Mouse (Mus musculus) macrophage (primary cell): ENCODE data around the gene Rbbp4. TPM values are rescaled to one million over a fixed set of nuclear protein-coding genes. Genes with fewer than 3 reads are reported as not detected.

Source experiments
- H3K27ac ChIP-seq: fragments of 350-480 bp; formaldehyde crosslinking; 2 replicates; pipeline ENCODE4 v1.9.0; 2021
- H3K36me3 ChIP-seq: fragments of 350-480 bp; formaldehyde crosslinking; 2 replicates; pipeline ENCODE4 v1.9.0; 2021; ENCODE audit errors: inconsistent target
- H3K4me3 ChIP-seq: fragments of 350-480 bp; formaldehyde crosslinking; 2 replicates; pipeline ENCODE4 v1.9.0; 2021; ENCODE audit errors: inconsistent target
- H3K79me2 ChIP-seq: fragments of 350-480 bp; formaldehyde crosslinking; 2 replicates; pipeline ENCODE4 v1.9.0; 2021; ENCODE audit errors: inconsistent target
- WGBS: methylation state at CpG from one replicate; pipeline ENCODE4 v1.1.7; 2026; ENCODE audit warnings: inconsistent platforms; ENCODE audit not compliant: missing documents; 5-methylcytosine and 5-hydroxymethylcytosine counted together
- polyA plus RNA-seq: library from polyadenylated mRNA; stranded (reverse); fragments of 250-400 nt; gene quantifications from 3 replicates; pipeline ENCODE4 v1.2.4, GENCODE M21; 2018; ENCODE audit warnings: inconsistent platforms
- total RNA-seq, 78 experiments: library from RNA; depleted of rRNA; stranded (reverse); fragments of 250-400 nt; gene quantifications; 1 replicate in 9 of 78; 2 replicates in 24 of 78; 3 replicates in 43 of 78; 4 replicates in 2 of 78; pipeline ENCODE4 v1.2.4; 2018; ENCODE audit warnings: inconsistent platforms in 56 of 78

The Rbbp4 gene
- 10 to 100 TPM; 22.3 to 88.2 (median 54.0) TPM for total RNA-seq (2018; cell fraction: chromatin; rRNA removed)
- total RNA-seq (2018; cell fraction: cytosol; rRNA removed): 10 to 100 TPM; 41.6 to 71.5 (median 56.7) TPM
- 10 to 100 TPM; 23.9 to 80.2 (median 44.0) TPM for total RNA-seq (2018; cell fraction: nucleus; rRNA removed)
- 32.9 to 76.1 TPM (median 53.5 TPM) in 3 replicates for polyA plus RNA-seq

DNA sequence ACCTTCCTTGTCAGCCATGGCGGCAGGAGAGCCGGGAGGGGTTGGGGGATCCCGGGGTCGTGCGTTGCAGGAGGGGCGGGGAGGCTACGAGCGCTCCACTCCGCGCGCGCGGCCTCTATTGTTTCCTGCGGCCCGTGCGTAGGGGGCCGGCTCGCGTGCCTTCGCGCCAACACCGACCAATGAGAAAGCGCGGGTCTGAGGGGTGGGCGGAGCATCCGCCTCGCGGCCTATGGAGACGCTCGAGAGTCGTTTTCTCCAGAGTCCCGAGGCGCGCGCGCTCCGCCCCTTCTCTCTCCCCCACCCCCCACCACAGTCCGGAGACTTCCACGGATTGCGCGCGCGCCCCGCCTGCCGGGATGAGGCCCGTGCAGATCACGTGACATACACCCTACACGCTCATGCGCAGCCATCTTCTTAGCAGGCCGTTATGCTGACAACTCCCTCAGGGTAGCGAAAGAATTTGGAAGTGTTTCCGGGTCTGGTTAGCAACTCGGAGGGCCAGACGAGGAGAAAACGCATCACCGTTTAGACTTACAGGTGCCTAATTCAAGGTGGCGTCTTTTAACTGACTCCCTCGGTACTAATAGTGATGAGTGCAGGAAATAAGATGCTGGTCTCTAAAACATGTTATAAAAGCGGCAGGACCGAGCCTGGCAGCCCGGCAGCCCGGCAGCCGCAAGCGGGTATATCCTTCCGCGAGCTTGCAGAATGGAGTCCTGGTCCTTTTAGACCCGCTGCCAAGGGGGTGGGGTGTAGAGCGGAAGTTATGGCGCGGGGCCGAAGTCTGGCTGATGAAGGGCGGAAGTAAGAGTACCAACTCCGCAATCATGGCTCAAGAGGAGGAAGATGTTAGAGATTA, at the start of gene Rbbp4, which contains the start of gene Zbtb8os:
Gene Rbbp4, minus strand, starts transcription at position 155 of the 859 bp plus-strand sequence.
Gene Zbtb8os, plus strand, starts transcription at position 480 of the 859 bp plus-strand sequence.
- H3K36me3 ChIP-seq: no peaks in the 10 kb centered on the region; the same call in 1 of the 2 replicates
- H3K79me2 ChIP-seq: peaks cover 79% of the 10 kb centered on the region
- WGBS: 1% methylated on average over 66 of the region's 73 CpGs
- H3K27ac ChIP-seq: peak within 1 kb of the TSS; percentile 98
- H3K4me3 ChIP-seq: peak within 1 kb of the TSS; percentile 79

DNA sequence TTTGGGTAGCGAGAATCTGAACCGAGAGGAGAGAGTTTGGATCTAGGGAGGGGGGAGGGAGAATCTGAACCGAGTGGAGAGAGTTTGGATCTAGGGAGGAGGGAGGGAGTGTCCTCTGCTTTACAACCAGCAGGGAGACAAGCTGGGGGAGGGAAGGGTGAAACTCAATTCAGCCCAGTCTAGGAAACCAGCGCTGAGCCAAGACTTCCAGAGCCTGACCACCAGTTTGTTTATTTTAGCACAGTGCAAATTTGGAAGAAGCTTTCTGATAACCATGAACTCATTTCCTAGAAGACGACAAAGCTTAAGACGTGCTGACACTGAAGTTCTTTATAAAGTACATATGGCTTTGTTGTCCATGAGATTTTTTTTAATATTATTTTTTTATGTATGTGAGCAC, 49.3 kb upstream of the Rbbp4 start:
- WGBS: 72% methylated on average over 6 of the region's 6 CpGs
- Histone ChIP-seq H3K4me3 (no peak overlapping the region), H3K36me3 (no peaks in the 10 kb centered on the region), H3K27ac (no peak overlapping the region), H3K79me2 (no peaks in the 10 kb centered on the region)

DNA sequence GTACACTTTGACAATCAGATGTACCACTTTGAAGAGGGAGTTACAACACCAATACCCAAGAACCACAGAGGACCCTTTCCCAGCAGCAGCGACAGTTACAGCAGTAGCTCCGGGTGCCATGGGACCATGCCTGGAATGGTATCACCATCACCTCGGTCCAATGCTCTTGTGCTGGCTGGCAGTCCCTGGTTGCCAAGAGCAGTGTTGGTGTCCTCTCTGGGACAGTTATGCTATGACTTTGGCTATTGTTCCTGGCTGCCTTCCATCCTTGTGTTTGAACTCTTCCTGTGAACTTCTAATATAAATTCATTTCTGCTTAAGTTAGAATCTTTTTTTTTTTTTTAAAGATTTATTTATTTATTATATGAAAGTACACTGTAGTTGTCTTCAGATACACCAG, 48.4 kb upstream of the Rbbp4 start:
- Histone ChIP-seq H3K36me3 (no peaks in the 10 kb centered on the region), H3K27ac (no peak overlapping the region), H3K4me3 (no peak overlapping the region), H3K79me2 (no peaks in the 10 kb centered on the region)
- 100% methylated on average over 3 of the region's 3 CpGs for WGBS

DNA sequence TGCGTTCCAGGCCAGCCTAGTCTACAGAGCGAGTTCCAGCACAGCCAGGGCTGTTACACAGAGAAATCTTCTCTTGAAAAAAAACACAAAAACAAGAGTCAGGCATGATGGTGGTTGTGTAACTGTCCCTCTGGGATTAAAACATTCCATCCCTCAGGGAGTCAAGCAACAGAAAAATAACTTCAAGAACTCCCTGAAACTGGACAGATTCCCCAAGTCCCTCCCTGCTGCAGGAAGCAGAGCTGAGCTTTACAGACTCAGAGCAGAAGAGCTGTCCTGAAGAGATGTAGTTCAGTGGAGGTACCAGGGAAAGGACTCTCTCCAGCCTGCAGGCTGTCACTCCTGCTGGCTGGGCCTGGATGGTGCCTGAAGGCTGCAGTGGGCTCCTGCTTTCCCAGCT, 47.3 kb upstream of the Rbbp4 start:
- no peaks in the 10 kb centered on the region for H3K79me2 ChIP-seq
- H3K4me3 ChIP-seq: no peak overlapping the region
- no peaks in the 10 kb centered on the region for H3K36me3 ChIP-seq
- 97% methylated on average over 2 of the region's 2 CpGs for whole genome bisulfite sequencing
- no peak overlapping the region for H3K27ac ChIP-seq

DNA sequence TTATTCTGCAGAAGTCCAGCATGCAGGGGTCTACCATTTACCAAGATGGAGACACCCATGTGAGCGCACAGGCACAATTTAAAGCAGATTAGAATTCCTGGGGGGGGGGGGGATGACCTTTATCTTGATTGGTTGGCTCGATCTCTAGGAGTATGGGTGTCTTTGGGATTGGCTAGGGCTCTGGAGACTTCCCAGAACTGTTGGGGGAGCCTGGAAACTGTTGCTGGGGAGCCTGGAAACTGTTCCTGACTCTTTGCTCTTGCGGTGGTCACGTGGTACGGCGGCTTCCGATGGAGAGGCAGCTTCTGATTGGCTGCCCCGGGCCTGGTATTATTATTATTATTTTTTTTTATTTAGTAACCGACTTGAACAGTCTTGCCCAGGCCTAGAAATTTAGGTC, 46.9 kb upstream of the Rbbp4 start:
- H3K79me2 ChIP-seq: no peaks in the 10 kb centered on the region
- no peak overlapping the region for H3K27ac ChIP-seq
- H3K36me3 ChIP-seq: no peaks in the 10 kb centered on the region
- WGBS: 89% methylated on average over 9 of the region's 9 CpGs
- H3K4me3 ChIP-seq: no peak overlapping the region

DNA sequence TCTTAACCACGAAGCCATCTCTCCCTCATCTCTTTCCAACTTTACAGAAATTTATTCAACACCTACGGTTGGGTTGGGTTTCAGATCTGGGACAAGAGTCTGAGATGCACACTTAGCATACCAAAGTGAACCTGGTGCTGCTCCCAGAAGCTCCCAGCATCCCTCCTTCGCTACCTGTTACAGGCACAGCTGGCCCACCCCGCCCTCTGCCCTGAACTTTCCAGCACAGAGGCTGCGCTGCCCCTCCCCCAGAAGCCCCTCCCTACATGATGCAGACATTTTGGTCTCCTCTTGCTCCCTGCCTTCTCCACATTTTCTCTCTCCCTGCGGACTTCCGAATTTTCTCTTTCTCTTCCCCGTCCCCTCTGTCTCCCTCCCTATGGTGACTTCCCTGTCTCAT, 46.0 kb upstream of the Rbbp4 start:
- H3K79me2 ChIP-seq: peaks cover 3% of the 10 kb centered on the region; the same call in 1 of the 2 replicates
- H3K27ac ChIP-seq: no peak overlapping the region
- H3K4me3 ChIP-seq: no peak overlapping the region
- no peaks in the 10 kb centered on the region for H3K36me3 ChIP-seq
- WGBS: 93% methylated on average over 8 of the region's 8 CpGs

DNA sequence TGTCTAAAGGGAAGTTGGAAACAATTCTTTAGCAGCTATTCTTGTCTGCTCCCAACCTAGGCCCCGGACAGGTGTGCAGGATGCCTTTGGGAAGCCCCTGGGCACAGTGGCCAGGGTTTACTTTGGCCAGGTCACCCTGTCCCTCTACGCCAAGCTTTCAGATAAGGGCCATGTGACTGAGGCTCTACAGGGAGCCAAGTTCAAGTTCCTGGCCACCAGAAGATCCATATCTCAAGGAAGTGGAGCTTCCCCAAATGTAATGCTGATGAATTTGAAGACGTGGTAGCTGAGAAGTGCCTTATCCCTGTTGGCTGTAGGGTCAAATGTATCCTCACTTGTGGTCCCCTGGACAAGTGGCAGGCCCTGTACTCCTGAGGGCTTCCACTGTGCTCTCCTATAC, 44.6 kb upstream of the Rbbp4 start:
- H3K4me3 ChIP-seq: no peak overlapping the region
- H3K27ac ChIP-seq: no peak overlapping the region
- 67% methylated on average over 3 of the region's 3 CpGs for whole genome bisulfite sequencing
- H3K79me2 ChIP-seq: peaks cover 3% of the 10 kb centered on the region; the same call in 1 of the 2 replicates
- H3K36me3 ChIP-seq: no peaks in the 10 kb centered on the region

DNA sequence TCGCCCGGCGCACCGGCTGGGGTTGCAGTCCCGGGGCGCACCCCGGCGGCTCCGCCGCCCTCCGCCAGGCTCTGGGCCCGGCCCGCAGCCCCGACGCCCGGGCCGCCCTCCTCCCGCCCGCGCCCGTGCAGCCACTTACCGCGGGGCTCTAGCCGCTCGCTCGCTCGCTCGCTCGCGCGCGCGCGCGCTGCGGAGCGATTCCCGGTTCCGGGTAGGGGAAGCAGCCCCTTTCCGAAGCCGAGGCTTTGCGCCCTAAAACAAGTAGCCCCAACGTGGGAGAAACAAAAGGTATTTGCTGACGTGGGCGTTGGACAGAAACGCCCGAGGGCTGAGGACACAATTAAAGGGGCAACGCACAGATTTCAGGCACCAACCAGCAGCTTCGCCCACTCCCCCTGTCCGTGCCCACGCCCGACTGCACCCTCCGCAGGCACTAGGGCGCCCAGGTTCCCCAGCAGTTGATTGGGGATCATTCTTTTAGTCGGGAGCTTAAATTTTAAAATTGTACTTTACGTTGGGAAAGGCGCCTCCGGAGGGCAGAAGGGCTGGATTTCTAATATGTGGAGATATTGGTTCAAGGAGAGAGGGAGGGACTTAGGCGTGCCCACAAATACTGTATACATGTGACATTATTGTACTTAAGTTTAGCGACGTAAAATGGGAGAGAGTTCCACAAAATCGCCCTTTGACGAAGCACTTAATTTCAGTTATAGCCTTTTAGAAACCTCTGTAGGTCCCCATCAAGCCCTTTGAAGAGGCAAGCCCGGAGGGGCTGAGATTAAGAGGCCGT, 42.6 kb upstream of the Rbbp4 start, which contains the start of gene Zbtb8a:
Gene Zbtb8a, minus strand, starts transcription at position 516 of the 790 bp plus-strand sequence.
- H3K36me3 ChIP-seq: no peaks in the 10 kb centered on the region
- H3K27ac ChIP-seq: peak within 1 kb of the TSS; percentile 52
- 2% methylated on average over 44 of the region's 65 CpGs for WGBS
- H3K79me2 ChIP-seq: peaks cover 3% of the 10 kb centered on the region; the same call in 1 of the 2 replicates
- peak within 1 kb of the TSS; percentile 85 for H3K4me3 ChIP-seq

DNA sequence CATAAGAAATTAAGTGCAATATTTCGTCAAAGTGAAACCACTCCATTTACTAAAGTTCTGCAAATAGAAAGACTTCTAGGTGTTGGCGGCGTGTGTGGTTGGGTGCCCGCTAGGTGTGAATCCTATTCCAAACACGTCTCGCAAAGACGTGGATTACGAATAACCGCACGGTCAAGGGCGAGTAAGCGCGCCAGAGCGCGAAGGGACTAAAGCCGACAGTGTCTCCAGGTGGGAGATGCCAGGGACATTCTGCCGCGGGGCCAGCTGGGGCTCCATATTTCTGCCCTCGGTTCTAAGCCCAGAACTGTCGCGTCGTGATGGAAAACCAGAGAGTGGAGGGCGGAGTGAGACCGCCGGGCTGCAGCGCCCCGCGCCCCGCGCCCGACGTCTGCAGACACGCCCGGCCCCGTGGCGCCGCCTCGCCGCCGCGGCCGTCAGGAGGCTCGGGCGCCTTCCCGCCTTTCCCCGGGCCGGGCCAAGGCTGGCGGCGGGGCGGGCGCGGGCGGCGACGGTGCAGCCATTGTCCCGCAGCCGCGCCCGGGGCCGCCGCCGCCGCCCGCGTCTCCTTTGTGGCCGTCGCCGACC, 41.9 kb upstream of the Rbbp4 start:
- Histone ChIP-seq H3K27ac (no peak overlapping the region; the same call in 1 of the 2 replicates), H3K36me3 (no peaks in the 10 kb centered on the region), H3K79me2 (peaks cover 3% of the 10 kb centered on the region; the same call in 1 of the 2 replicates), H3K4me3 (peak overlapping the region; percentile 85)
- under 1% methylated on average over 32 of the region's 68 CpGs for WGBS

DNA sequence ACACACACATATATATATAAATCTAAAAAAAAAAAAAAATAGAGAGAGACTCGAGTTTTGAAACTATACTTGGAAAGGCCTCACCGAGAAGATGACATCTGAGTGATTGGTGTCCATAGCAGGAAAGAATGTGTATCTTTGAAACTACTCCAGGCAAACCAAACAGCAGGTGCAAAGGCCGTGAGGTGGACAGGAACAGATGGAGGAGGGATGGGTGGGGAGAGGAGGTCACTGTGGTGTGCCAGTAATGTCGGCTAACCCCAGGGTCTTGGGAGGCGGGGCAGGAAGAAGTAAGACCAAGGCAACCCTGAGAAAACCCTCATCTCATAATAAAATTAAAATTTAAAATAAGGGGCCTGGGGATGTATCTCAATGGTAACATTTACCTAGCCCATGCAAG, 40.7 kb upstream of the Rbbp4 start:
- Histone ChIP-seq H3K27ac (no peak overlapping the region), H3K4me3 (no peak overlapping the region), H3K79me2 (peaks cover 3% of the 10 kb centered on the region; the same call in 1 of the 2 replicates), H3K36me3 (no peaks in the 10 kb centered on the region)
- 86% methylated on average over 5 of the region's 5 CpGs for WGBS

DNA sequence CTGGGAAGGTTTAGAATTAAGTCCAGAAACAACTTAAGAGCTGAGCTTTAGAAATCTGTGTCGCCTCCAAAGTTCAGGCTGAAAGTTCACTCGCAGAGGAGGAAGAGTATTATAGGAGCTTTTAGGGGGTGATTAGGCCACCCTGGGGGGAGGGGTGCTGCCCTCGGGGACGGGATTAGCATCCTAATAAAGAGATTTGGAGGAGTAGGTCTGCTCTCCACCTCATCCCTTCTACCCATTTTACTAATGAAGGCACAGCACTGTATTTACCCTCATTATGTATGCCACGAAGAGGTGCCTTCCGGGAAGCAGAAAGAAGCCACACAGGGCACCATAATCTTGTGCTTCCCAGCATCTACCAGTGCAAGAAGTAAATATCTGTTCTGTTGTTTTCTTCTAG, 39.8 kb upstream of the Rbbp4 start:
- Histone ChIP-seq H3K4me3 (no peak overlapping the region), H3K36me3 (no peaks in the 10 kb centered on the region), H3K27ac (no peak overlapping the region), H3K79me2 (peaks cover 3% of the 10 kb centered on the region; the same call in 1 of the 2 replicates)
- 92% methylated on average over 6 of the region's 6 CpGs for WGBS

DNA sequence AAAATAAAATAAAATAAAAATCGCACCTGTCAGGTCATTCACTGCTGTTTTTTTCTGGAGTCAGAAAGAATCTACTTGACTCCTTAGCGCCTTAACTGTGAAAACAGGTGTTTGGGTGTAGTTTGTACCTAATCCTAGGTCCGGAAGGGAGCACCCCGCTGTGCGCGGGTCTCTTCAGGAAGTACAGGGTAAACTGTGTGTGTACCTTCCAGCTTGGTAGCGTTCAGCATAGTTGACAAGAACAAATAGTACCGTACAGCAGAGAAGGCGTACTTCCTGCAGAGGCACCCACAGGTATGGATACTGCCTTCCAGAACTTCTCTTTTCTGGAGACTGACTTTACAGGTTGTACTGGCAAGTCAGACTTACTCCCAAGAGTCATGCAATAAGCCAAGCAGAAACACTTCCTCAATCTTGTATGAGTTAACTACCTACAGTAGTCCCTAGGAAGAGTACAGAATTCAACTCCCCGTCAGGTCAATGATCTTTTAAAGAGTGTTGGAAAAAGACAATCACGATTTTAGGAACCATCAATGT, 39.1 kb upstream of the Rbbp4 start:
- 48% methylated on average over 11 of the region's 11 CpGs for WGBS
- no peak overlapping the region for H3K27ac ChIP-seq
- H3K4me3 ChIP-seq: no peak overlapping the region
- peaks cover 3% of the 10 kb centered on the region; the same call in 1 of the 2 replicates for H3K79me2 ChIP-seq
- H3K36me3 ChIP-seq: no peaks in the 10 kb centered on the region

DNA sequence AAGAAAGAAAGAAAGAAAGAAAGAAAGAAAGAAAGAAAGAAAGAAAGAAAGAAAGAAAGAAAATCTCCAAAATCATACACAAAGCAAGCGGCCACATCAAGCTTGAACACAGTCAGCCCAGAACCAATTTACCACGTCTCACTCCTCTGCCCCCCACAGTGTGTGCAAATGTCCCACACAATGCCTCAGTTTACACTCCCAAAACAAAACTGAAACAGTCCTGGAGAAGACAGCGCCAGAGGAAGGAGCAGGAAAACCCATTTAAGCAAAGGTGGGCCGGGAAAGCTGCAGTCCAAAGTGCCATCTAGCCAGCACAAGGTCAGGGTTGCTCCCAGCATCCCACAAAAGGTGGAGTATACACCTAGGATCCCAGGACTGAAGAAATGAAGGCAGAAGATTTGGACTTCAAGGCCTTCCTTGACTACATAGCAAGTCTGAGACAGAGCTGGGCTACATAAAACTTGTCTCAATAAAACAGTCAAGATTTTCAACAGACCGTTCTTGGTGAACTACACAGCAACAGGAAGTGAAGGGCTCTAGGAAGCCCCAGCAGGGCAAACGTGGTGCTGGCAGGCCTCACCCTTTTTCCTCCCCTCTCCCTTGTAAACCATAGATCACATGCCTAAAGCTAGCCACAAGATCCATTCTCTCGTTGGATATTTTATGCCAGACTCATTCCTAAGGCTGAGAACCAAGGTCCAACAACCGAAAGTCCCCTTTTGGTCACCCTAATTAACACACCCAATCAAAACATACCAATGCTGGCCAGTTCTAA, 38.2 kb upstream of the Rbbp4 start:
- Histone ChIP-seq H3K36me3 (no peaks in the 10 kb centered on the region), H3K79me2 (peaks cover 3% of the 10 kb centered on the region; the same call in 1 of the 2 replicates), H3K4me3 (no peak overlapping the region), H3K27ac (no peak overlapping the region)
- 61% methylated on average over 7 of the region's 8 CpGs for WGBS
